Mouse (Mus musculus) lung, embryonic 16.5 days (tissue): ENCODE measurements around the gene Slfn2. TPM values are rescaled to one million over a fixed set of nuclear protein-coding genes. Genes with fewer than 3 reads are reported as not detected.
"Not testable (repeated sequence)": the region's sequence is repeated elsewhere in the genome, so short reads cannot be mapped to it uniquely, and the experiment has no call there.

Source experiments
- ATAC-seq: fragments of 200-750 bp; cut with Nextera tagmentation; 2 replicates; pipeline ENCODE4 v1.8.0; 2017; ENCODE audit warnings: low read depth, mild to moderate bottlenecking, moderate library complexity
- H3K27ac ChIP-seq: fragments of 300-500 bp; sonication (generic); 2 replicates; pipeline ENCODE4 v1.5.1; 2014; ENCODE audit warnings: mild to moderate bottlenecking, control low read depth, low read length
- H3K27me3 ChIP-seq: fragments of 300-500 bp; sonication (generic); 2 replicates; pipeline ENCODE4 v1.6.1; 2014; ENCODE audit warnings: low read depth, low read length, mixed read lengths; ENCODE audit not compliant: control insufficient read depth, insufficient read depth
- H3K36me3 ChIP-seq: fragments of 300-500 bp; sonication (generic); 2 replicates; pipeline ENCODE4 v1.6.1; 2014; ENCODE audit warnings: low read length; ENCODE audit not compliant: control insufficient read depth, insufficient read depth
- H3K4me1 ChIP-seq: fragments of 300-500 bp; sonication (generic); replicated peaks from 2 replicates; pipeline ENCODE4 v1.6.1; 2014; ENCODE audit warnings: low read length, mixed read lengths; ENCODE audit not compliant: control insufficient read depth, insufficient read depth
- H3K4me2 ChIP-seq: fragments of 300-500 bp; sonication (generic); 2 replicates; pipeline ENCODE4 v1.6.1; 2014; ENCODE audit warnings: low read depth, low read length, control low read depth
- H3K4me3 ChIP-seq: fragments of 300-500 bp; sonication (generic); 2 replicates; pipeline ENCODE4 v1.5.1; 2014; ENCODE audit warnings: mild to moderate bottlenecking, low read length, control low read depth
- H3K9ac ChIP-seq: fragments of 300-500 bp; sonication (generic); 2 replicates; pipeline ENCODE4 v1.6.1; 2014; ENCODE audit warnings: low read length, control low read depth
- H3K9me3 ChIP-seq: fragments of 300-500 bp; sonication (generic); 2 replicates; pipeline ENCODE4 v1.6.1; 2016; ENCODE audit warnings: low read length; ENCODE audit not compliant: control insufficient read depth
- WGBS: fragments of 180-500 bp; shearing (Covaris S2); extraction: QIAGEN DNeasy Blood & Tissue Kit; methylation state at CpG from one replicate; pipeline ENCODE4 v1.1.7; 2014; 5-methylcytosine and 5-hydroxymethylcytosine counted together
- polyA plus RNA-seq: library from polyadenylated mRNA; unstranded; fragments of >200 nt; fragmentation: Nextera tagmentation; extraction: Ambion mirVana; gene quantifications from 2 replicates; pipeline ENCODE4 v1.2.1, GENCODE M21; 2015

Slfn2 gene
- polyA plus RNA-seq, result 7.5 and 8.2 TPM in 2 replicates

DNA sequence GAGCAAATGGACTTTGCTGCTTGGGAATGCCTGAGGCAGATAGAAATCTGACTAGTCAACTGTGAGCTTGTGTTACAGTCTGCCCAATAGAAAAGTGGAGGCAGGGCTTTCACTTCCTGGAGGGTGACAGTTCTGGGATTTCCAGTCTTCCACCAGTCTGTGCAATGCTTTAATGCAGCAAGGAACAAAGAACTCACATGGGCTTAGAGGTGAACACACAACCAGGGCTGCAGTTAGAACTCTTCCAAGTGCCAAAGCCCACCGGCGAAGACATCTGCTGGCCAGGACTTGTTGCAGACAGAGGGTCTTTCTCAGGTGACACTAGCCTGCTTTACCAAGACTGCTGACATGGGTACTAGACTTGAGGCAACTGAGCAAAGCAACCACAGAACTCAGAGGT lies at the start of gene Slfn2:
TSS of gene Slfn2 (plus strand) at position 167 of the 400 bp plus-strand sequence.
- no peak within 1 kb of the TSS for H3K9ac ChIP-seq
- H3K4me3 ChIP-seq, result peak within 1 kb of the TSS; percentile 6
- 88% methylated on average over 2 of the region's 2 CpGs for whole genome bisulfite sequencing
- no peak for ATAC-seq
- H3K4me1 ChIP-seq, result no peaks in the 10 kb centered on the region
- no peak within 1 kb of the TSS for H3K27ac ChIP-seq
- no peaks in the 10 kb centered on the region for H3K9me3 ChIP-seq
- H3K36me3 ChIP-seq, result no peaks in the 10 kb centered on the region
- no peaks in the 10 kb centered on the region for H3K27me3 ChIP-seq
- no peak within 1 kb of the TSS for H3K4me2 ChIP-seq

DNA sequence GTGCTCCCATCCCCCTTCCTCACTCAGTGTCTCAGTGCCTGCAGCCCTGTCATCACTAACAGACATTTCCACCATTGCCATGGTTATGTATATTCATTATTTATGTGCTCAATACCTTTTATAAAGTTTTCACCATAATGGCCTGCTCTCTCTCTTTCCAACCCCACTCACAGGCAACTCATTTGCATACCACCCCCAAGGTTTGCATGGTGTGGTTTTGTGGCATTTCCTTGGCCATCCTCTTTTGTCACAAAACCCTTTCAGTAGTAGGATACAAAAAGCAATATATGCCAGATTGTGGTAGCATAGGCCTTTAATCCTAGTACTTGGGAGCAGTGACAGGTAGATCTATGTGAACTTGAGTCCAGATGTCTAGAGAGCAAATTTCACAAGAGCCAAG lies 48.8 kb upstream of the Slfn2 start:
- H3K27me3 ChIP-seq, result no peaks in the 10 kb centered on the region
- H3K27ac ChIP-seq, result no peak overlapping the region
- no peak for ATAC-seq
- H3K4me1 ChIP-seq, result no peaks in the 10 kb centered on the region
- H3K4me3 ChIP-seq, result no peak overlapping the region
- no peak overlapping the region for H3K4me2 ChIP-seq
- H3K36me3 ChIP-seq, result no peaks in the 10 kb centered on the region
- H3K9me3 ChIP-seq, result no peaks in the 10 kb centered on the region
- H3K9ac ChIP-seq, result no peak overlapping the region

DNA sequence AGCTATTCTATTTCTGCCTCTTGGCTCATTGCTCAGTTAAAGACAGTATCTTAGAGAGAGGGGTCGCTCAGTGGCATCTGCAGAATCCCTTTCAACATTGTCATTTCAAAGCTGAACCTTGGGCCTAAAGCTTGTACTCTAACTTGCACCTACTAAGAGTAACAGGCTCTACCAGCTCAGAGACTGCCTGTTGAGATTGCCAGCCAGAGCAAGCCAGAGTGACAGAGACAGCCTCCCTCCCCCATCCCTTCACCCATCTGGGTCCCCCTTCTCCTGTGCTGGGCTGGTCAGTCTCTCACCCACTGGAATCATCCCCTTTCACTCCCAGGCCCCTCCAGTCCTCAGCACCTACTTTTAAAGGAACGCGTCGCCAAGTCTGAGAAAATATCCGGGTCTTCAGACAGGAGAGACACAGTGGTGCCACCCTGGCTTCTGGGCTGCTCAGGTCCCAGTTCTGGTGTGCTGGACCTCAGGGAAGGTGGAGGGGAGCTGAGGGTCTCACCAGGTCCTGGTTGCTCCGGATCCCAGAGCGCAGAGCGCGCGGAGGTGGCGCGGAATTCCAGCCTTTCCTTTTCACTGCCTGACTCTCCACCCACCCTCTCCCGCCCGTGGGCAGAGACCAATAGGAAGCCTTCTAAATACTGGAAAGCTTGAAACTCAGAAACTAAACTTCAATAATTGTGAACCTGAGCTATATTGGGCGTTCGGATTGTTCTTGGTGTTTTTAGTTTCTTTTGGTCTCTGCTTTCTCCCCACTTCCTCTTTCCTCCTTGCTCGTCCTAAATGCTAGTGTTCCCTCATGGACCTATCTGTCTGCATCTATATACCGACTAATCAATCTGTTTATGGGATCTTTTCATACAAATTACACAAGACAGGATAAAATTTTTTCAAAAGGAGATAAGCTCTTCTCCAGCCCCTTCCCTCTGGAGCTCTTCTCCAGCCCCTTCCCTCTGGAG lies 45.1 kb upstream of the Slfn2 start:
- not testable (repeated sequence) for H3K36me3 ChIP-seq, H3K4me2 ChIP-seq, H3K4me1 ChIP-seq, ATAC-seq, H3K9me3 ChIP-seq, H3K27ac ChIP-seq, H3K9ac ChIP-seq, H3K27me3 ChIP-seq, H3K4me3 ChIP-seq
- WGBS, result 75% methylated on average over 18 of the region's 18 CpGs

DNA sequence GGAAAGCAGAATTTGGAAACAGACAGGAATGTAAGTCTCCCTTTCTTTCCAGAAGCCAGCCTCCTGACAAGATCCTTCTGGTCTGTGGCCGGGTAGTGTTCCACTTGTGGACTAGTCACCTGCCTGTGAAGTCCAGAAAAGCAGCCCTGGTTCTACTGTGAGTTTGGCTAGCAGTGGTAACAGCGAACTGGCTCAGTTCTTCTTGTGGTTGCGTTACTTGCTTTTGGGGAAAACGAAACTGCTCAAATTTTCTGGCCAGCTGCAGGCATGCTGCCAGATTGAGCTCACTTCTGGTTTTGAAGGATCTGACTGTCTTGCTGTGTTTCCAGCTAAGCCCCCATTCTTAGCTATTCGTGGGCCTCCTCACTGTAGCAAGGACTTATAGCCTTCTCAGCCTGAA lies 44.3 kb upstream of the Slfn2 start, which contains the start of gene Slfn8:
TSS of gene Slfn8 (minus strand) at position 190 of the 400 bp plus-strand sequence.
- no peak within 1 kb of the TSS for H3K4me3 ChIP-seq
- H3K36me3 ChIP-seq, result no peaks in the 10 kb centered on the region
- H3K9ac ChIP-seq, result no peak within 1 kb of the TSS
- H3K27me3 ChIP-seq, result no peaks in the 10 kb centered on the region
- H3K4me2 ChIP-seq, result no peak within 1 kb of the TSS
- H3K9me3 ChIP-seq, result no peaks in the 10 kb centered on the region
- 54% methylated on average over 5 of the region's 5 CpGs for WGBS
- ATAC-seq, result no peak
- no peaks in the 10 kb centered on the region for H3K4me1 ChIP-seq
- H3K27ac ChIP-seq, result no peak within 1 kb of the TSS

DNA sequence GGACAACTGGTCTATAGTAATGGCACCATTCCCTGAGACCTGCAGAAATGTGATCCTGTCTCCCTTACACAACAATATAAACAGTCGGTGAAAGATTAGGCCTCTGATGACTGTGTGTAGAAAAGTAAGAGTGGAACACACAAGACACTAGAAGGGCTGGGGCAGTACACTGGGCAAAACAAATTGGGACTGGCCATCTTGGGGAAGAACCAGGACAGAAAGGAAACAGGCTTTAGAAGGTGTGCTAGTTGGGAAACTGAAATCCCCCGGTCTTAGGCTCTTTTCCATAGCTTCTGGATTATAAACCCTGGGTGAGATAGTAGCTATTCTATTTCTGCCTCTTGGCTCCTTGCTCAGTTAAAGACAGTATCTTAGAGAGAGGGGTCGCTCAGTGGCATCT lies 26.2 kb upstream of the Slfn2 start:
- H3K27me3 ChIP-seq, H3K4me1 ChIP-seq, H3K4me3 ChIP-seq, H3K27ac ChIP-seq, ATAC-seq, H3K9me3 ChIP-seq, H3K4me2 ChIP-seq, H3K36me3 ChIP-seq, H3K9ac ChIP-seq: not testable (repeated sequence)
- WGBS, result 74% methylated on average over 3 of the region's 3 CpGs

DNA sequence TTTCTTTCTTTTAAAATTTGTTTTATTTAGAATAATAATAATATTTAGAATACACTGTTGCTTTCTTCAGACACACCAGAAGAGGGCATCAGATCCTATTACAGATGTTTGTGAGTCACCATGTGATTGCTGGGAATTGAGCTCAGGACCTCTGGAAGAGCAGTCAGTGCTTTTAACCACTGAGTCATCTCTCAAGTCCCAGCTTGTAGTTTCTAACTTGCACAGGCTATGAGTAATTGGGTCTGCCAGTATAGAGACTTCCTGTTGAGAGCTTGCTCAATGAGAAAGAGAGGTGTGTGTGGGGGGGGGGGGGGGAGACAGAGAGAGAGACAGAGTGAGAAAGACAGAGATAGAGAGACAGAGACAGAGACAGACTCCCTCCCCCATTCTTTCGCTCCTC lies 25.8 kb upstream of the Slfn2 start:
- no peak overlapping the region for H3K9ac ChIP-seq
- H3K4me1 ChIP-seq, result no peaks in the 10 kb centered on the region
- H3K4me2 ChIP-seq, result no peak overlapping the region
- H3K27ac ChIP-seq, result no peak overlapping the region
- no peaks in the 10 kb centered on the region for H3K36me3 ChIP-seq
- WGBS, result 58% methylated on average over 1 of the region's 1 CpGs
- no peak for ATAC-seq
- H3K27me3 ChIP-seq, result no peaks in the 10 kb centered on the region
- H3K4me3 ChIP-seq, result no peak overlapping the region
- no peaks in the 10 kb centered on the region for H3K9me3 ChIP-seq

DNA sequence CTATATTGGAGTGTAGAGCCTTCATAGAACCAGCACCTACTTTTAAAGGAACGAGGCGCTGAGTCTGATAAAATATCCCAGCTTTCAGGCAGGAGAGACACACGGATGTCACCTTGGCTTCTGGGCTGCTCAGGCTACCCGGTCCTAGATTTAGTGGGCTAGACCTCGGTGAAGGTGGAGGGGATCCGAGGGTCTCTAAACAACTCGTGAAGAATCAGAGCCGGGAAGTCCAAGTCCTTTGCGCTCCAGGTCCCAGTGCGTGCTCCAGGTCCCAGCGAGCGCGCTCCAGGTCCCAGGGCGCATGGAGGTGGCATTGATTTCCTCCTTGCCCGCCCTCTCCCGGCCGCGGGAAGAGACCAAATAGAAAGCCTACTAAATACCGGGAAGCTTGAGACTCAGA lies 25.1 kb upstream of the Slfn2 start:
- Histone ChIP-seq H3K4me1 (no peaks in the 10 kb centered on the region), H3K27ac (no peak overlapping the region), H3K4me3 (peak overlapping the region; percentile 28), H3K9ac (no peak overlapping the region), H3K9me3 (no peaks in the 10 kb centered on the region), H3K36me3 (no peaks in the 10 kb centered on the region), H3K4me2 (peak overlapping the region; percentile 43), H3K27me3 (no peaks in the 10 kb centered on the region)
- WGBS, result 11% methylated on average over 19 of the region's 19 CpGs
- no peak for ATAC-seq

DNA sequence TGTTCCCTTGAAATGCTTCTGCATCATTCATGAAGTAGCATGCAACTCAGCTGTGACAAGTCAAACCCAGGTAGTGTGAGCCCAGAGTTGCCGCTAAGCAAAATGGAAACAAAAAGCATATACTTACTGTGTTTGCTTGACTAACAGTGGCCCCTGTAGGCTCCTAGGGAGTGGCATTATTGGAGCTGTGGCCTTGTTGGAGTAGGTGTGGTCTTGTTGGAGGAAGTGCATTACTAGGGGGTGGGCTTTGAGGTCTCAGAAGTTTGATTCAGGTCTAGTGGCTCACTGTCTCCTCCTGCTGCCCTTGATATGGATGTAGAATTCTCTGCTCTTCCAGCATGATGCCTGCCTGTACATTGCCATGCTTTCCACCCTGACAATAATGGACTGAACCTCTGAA lies 24.6 kb upstream of the Slfn2 start:
- ATAC-seq, result 0 out of 2 replicates have a peak, but pooled peaks have one; percentile 36
- no peaks in the 10 kb centered on the region for H3K36me3 ChIP-seq
- 14% methylated on average over 1 of the region's 1 CpGs for WGBS
- H3K27me3 ChIP-seq, result no peaks in the 10 kb centered on the region
- no peak overlapping the region for H3K9ac ChIP-seq
- H3K27ac ChIP-seq, result no peak overlapping the region
- H3K9me3 ChIP-seq, result no peaks in the 10 kb centered on the region
- no peaks in the 10 kb centered on the region for H3K4me1 ChIP-seq
- peak overlapping the region; percentile 43 for H3K4me2 ChIP-seq
- H3K4me3 ChIP-seq, result peak overlapping the region; percentile 28

DNA sequence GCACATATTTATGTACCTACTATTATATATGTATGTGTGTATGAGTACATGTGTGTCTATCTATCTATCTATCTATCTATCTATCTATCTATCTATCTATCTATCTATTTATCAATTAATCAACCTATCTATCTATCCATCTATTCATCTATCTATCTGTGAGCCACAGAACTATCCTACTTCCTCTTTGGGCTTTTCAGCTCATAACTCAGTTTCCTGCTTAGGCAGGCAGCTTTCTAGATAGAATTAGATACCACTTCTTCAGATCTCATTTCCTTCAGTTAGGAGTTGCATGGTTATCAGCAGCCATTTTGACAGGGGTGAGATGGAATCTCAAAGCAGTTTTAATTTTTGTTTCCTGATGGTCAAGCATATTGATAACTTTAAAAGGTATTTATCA lies 23.9 kb upstream of the Slfn2 start:
- ATAC-seq, result no peak
- Histone ChIP-seq H3K4me2 (no peak overlapping the region), H3K4me3 (no peak overlapping the region), H3K9ac (no peak overlapping the region), H3K27me3 (no peaks in the 10 kb centered on the region), H3K4me1 (no peaks in the 10 kb centered on the region), H3K36me3 (no peaks in the 10 kb centered on the region), H3K27ac (no peak overlapping the region), H3K9me3 (no peaks in the 10 kb centered on the region)
